Mouse (Mus musculus) Patski (cell line): ENCODE results near the gene Car5a. TPM values are rescaled to one million over a fixed set of nuclear protein-coding genes. Genes with fewer than 3 reads are reported as not detected.

Source experiments
- ATAC-seq: fragments of 100-300 bp; one replicate; pipeline ENCODE4 v1.8.0; 2021
- CTCF ChIA-PET: fragments of 350-600 bp; sonication (Branson Sonifier 250); formaldehyde crosslinking; loops from one replicate; lab custom pipeline; 2022; ENCODE audit warnings: inconsistent platforms; lab: Charles Lee
- POLR2A ChIA-PET: fragments of 350-600 bp; sonication (Branson Sonifier 250); formaldehyde crosslinking; loops from one replicate; lab custom pipeline; 2022; ENCODE audit warnings: antibody characterized with exemption, inconsistent platforms; lab: Charles Lee
- DNase-seq: peaks from one replicate; pipeline ENCODE4 v3.0.0-alpha.2; 2011; ENCODE audit warnings: low read depth, low spot score
- H3K27me3 ChIP-seq: fragments of 371-371 bp; one replicate; pipeline ENCODE4 v1.5.1; 2021
- CTCF ChIP-seq: fragments of 100-300 bp; IDR thresholded peaks from one replicate; pipeline ENCODE4 v1.5.1; 2021
- in situ Hi-C: fragments of 300-500 bp; cut with MboI; formaldehyde crosslinking; loops from 3 replicates; pipeline ENCODE4 v1.11.1; 2018; ENCODE audit warnings: low pct_unique_long_range_greater_than_20kb, mixed read lengths
- polyA plus RNA-seq: library from polyadenylated mRNA; unstranded; gene quantifications from one replicate; pipeline ENCODE4 v1.2.3, GENCODE M21; 2021

The Car5a gene
- polyA plus RNA-seq, 1 experiment from 2014 or later = not detected

DNA sequence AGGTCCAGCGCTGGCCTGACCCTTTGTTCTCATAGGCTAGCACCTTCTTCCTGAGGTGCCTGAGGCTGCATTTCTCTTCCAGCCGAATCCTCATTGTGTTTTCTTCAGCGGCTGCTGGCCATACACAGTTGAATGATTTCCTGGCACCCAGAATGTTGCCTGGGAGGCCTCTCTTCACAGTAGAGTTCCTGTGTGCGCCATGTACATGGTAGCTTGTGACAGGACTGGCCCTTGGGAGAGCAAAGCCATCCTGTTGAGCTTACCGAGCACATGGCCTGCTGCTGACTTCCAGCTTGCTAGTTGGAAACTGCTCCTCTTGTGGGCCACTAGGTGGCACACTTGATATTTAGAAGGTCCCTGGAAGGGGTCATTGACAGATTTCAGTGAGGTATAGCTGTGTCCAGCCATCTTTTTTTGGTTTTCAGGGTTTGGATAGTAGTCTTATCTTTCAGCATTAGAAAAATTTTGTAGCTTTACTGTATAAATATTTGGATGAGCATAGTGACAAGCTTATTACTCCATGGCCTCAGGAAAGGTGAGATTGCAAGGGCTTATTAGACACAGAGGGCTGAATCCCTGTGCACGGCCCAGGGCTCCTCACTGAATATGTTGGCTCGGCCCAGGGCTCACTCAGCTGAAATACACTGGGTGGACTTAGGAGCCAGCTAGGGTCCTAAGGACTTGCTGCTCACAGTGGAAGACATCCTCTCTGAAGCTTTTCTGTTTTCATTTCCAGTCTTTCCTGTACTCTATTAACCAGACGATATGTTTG, 33.3 kb upstream of the Car5a start:
- ATAC-seq = peak; percentile 81
- CTCF ChIA-PET = interaction anchor here (0.7 to 2.9 kb wide), 30 partner anchors 10 to 391 kb away, joined by 3 to 16 read pairs (median 4); partner anchors contain the start of gene Zfpm1

GRCm38 (mm10) chr8:121973906-121974305, 29.2 kb upstream of the Car5a start:
- ATAC-seq = no peak
- CTCF ChIA-PET = no interaction called here
- no peak for TF ChIP-seq CTCF
- in situ Hi-C loops = loop anchor here (10.0 kb wide), 1 partner anchor 291 kb away; no protein-coding TSS in a partner anchor
- POLR2A ChIA-PET = no interaction called here
- no peak for DNase-seq
- no peaks in the 10 kb centered on the region for H3K27me3 ChIP-seq

More for the DNA sequence above, 33.3 kb upstream of the Car5a start:
- peak; percentile 94 for TF ChIP-seq CTCF
- H3K27me3 ChIP-seq = no peaks in the 10 kb centered on the region
- in situ Hi-C loops = loop anchor here (10.0 kb wide), 1 partner anchor 287 kb away; no protein-coding TSS in a partner anchor
- DNase-seq = peak; percentile 55
- POLR2A ChIA-PET = interaction anchor here (0.5 to 1.3 kb wide), 4 partner anchors 10 to 162 kb away, joined by 3 to 6 read pairs (median 4); no protein-coding TSS in a partner anchor

DNA sequence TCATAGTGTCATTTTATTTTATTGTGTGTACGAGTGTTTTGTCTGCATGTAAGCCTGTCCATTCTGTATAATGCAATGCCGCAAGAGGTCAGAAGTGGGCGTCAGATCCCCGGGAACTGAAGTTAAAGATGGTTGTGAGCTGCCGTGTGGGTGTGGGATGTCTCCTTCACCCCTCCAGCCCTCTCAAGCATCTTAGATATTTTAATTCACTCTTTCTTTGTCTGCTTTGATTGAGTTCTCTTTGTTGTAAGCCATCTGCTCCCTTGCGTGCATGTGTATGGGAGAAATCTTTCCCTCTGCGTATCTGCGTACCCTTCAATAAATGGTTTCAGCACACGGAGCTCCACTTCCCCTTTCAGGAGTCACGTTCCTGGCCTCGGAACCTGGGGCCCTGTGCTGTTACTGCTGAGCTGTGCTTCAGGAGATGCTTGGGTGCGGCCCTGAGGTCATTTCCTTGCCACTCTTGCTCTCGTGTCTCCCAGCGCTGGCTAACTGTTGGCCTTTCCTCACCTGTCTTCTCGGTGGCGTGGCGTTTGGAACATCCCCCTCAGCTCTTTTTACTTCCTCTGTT, 26.9 kb upstream of the Car5a start:
- in situ Hi-C loops = loop anchor here (10.0 kb wide), 1 partner anchor 293 kb away; no protein-coding TSS in a partner anchor
- CTCF ChIA-PET = interaction anchor here (1.0 kb wide), 1 partner anchor 10 kb away, joined by 3 read pairs; no protein-coding TSS in a partner anchor
- TF ChIP-seq CTCF = no peak
- POLR2A ChIA-PET = interaction anchor here (0.5 kb wide), 1 partner anchor 279 kb away, joined by 3 read pairs; no protein-coding TSS in a partner anchor
- ATAC-seq = no peak
- no peaks in the 10 kb centered on the region for H3K27me3 ChIP-seq
- DNase-seq = no peak

DNA sequence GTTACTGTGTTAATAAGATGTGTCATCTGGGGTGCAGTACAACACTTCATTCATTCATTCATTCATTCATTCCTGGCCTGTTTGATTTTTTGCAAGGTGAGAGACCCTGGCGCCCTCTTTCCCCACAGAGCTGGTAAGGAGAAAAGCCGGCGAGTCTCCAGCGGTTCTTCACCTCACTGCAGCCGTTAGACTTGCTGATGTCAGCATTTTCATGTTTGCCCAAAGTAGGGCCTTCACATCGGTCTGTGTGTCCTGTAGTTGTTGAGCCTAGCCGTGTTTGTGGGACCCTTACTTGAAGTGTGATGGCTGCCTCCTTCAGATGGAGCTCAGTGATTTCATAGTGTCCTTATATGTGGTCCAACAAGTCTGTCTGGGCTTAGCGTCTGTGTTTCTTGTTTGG, 25.5 kb upstream of the Car5a start:
- DNase-seq = no peak
- TF ChIP-seq CTCF = no peak
- POLR2A ChIA-PET = no interaction called here
- in situ Hi-C loops = loop anchor here (10.0 kb wide), 1 partner anchor 295 kb away; no protein-coding TSS in a partner anchor
- CTCF ChIA-PET = no interaction called here
- ATAC-seq = no peak
- no peaks in the 10 kb centered on the region for H3K27me3 ChIP-seq

DNA sequence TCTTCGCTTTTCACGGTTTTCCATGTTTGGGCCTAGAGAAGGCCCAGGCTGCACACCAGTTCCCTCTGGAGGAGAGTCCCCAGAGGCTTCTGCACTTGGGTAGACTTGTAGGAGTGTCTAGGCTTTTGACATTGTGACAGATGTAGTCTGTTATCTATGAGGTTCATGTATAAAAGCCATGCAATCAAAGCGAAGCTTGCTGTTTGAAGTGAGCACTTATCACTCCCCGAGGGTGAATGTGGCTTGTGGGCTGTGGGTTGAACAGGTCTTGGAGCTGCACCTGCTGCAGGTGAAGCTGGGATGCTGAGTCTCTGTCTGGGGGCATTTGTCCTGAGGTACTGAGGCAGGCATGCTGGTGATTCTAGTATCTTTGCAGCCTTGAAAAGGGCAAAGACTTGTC, 23.8 kb upstream of the Car5a start:
- in situ Hi-C loops = no loop called here
- ChIA-PET CTCF (interaction anchor here (1.3 to 3.1 kb wide), 2 partner anchors 9 to 19 kb away, joined by 3 to 14 read pairs; no protein-coding TSS in a partner anchor), POLR2A (interaction anchor here (0.9 to 1.0 kb wide), 2 partner anchors 12 to 301 kb away, joined by 3 read pairs; no protein-coding TSS in a partner anchor)
- no peak for TF ChIP-seq CTCF
- DNase-seq (no peak), ATAC-seq (no peak)
- H3K27me3 ChIP-seq = no peaks in the 10 kb centered on the region

DNA sequence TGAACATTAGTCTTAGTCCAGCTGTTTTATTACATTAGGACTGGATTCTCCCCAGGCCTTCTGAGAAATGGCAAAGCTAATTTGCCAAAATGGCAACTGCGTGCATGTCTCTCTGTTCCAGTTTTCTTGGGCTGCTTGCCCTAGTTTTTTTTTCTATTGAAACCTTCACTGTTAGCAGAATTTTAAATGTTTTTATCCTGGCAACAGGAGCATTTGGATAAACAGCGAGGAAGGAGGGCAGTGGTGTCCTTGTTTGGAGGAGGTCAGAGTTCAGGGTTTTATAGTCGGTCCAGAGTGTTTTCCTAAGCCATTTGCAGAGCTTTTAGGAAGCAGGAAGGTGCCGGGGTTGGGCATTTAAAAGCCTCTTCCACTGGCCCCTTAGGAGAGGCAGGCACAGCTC, 23.3 kb upstream of the Car5a start:
- ChIA-PET POLR2A (interaction anchor here (0.6 to 1.2 kb wide), 4 partner anchors 14 to 366 kb away, joined by 3 to 4 read pairs (median 3); no protein-coding TSS in a partner anchor), CTCF (interaction anchor here (1.3 to 3.1 kb wide), 2 partner anchors 10 to 19 kb away, joined by 3 to 14 read pairs; no protein-coding TSS in a partner anchor)
- no peaks in the 10 kb centered on the region for H3K27me3 ChIP-seq
- ATAC-seq = no peak
- TF ChIP-seq CTCF = no peak
- no peak for DNase-seq
- in situ Hi-C loops = no loop called here

DNA sequence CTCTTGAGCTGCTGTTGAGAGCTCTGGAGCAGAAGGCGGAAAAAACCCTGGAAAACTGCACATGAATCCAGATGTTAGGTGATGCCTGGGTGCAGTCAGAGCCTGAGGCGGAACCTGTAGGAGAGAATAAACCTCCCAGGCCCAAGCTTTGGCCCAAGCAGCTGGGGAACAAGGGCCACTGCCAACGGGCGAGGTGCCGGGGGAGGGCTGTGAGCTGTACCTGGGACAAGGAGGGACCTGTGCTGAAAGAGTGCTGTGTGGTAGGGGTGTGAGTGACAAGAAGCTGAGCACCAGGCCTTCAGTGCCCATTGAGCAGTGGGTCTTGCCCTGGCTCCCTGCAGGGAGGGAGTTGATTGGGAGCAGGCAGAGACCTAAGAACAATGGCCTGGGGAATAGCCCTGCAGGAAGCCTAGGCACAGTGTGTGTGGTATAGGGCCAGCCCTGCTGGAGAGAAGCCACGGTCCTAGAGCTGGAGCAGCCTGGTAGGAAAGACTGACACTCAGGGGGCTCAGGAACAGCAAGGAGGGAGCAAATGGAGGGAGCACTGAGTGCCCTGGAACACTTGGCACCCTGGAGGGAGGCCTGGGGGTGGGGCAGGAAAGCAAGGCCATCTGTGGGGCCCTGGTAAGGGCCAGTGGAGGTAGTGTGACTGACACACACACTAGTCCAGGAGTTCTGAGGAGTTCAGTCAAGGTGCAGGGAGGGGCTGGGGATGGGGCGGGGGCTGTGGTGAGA, 22.2 kb upstream of the Car5a start:
- TF ChIP-seq CTCF = no peak
- no peak for ATAC-seq
- CTCF ChIA-PET = interaction anchor here (3.1 kb wide), 1 partner anchor 11 kb away, joined by 14 read pairs; no protein-coding TSS in a partner anchor
- no peaks in the 10 kb centered on the region for H3K27me3 ChIP-seq
- in situ Hi-C loops = no loop called here
- POLR2A ChIA-PET = interaction anchor here (0.6 to 1.2 kb wide), 3 partner anchors 13 to 380 kb away, joined by 3 read pairs; no protein-coding TSS in a partner anchor
- no peak for DNase-seq

DNA sequence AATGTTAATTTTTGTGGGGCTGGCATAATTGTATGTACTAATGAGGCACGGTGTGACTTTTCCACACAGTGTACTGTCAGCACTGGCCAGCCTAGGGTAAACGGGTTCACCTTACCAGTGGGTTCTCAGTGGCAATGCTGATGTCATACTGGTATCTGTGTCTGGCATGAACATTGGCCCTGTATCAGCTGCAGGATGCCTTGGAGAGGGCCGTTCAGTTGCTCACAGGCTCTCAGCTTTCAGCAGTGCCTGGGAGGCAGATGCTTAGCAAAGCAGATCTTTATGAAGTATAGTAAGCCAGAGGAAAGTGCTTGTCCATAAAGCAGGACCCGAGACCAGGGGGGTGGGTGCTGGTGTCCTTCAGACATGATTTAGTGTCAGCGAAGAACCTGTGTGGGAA, 21.4 kb upstream of the Car5a start:
- in situ Hi-C loops = no loop called here
- ChIA-PET POLR2A (no interaction called here), CTCF (no interaction called here)
- DNase-seq = no peak
- no peak for TF ChIP-seq CTCF
- ATAC-seq = no peak
- no peaks in the 10 kb centered on the region for H3K27me3 ChIP-seq

- POLR2A ChIA-PET = interaction anchor here (1.6 kb wide), 1 partner anchor 12 kb away, joined by 5 read pairs; no protein-coding TSS in a partner anchor
- no peak for TF ChIP-seq CTCF
- ATAC-seq = no peak
- CTCF ChIA-PET = interaction anchor here (1.1 to 1.5 kb wide), 2 partner anchors 13 to 27 kb away, joined by 3 to 5 read pairs; no protein-coding TSS in a partner anchor
- no peak for DNase-seq
- H3K27me3 ChIP-seq = no peaks in the 10 kb centered on the region
- in situ Hi-C loops = no loop called here
Observed at GRCm38 (mm10) chr8:121964716-121965512, 20.2 kb upstream of the Car5a start.
